Mouse (Mus musculus) hindbrain, embryonic 15.5 days (tissue): Measurements from ENCODE around the gene Tmem17. TPM values are rescaled to one million over a fixed set of nuclear protein-coding genes. Genes with fewer than 3 reads are reported as not detected.

Experiments used
- polyA plus RNA-seq: library from polyadenylated mRNA; unstranded; fragments of >200 nt; fragmentation: Nextera tagmentation; extraction: Ambion mirVana; gene quantifications from 2 replicates; pipeline ENCODE4 v1.2.1, GENCODE M21; 2015

The Tmem17 gene
- polyA plus RNA-seq, 1 experiment from 2014 or later: 23.5 TPM

Other genes with a start within 250 kb of the Tmem17 start
- gene Ehbp1, start 169.8 kb upstream of the Tmem17 start, polyA plus RNA-seq: 18.8 and 20.1 TPM in 2 replicates